Mouse (Mus musculus): ENCODE data around the gene Nav3.

The Nav3 gene

GRCm38 (mm10) chr10:109802236-109802635 lies 653.8 kb downstream of the Nav3 start:
- DNase-seq = no peak

GRCm38 (mm10) chr10:109799246-109799645 lies 656.8 kb downstream of the Nav3 start:
- DNase-seq = no peak

- DNase-seq = no peak
Measured at GRCm38 (mm10) chr10:109796981-109797380, 659.0 kb downstream of the Nav3 start.

DNA sequence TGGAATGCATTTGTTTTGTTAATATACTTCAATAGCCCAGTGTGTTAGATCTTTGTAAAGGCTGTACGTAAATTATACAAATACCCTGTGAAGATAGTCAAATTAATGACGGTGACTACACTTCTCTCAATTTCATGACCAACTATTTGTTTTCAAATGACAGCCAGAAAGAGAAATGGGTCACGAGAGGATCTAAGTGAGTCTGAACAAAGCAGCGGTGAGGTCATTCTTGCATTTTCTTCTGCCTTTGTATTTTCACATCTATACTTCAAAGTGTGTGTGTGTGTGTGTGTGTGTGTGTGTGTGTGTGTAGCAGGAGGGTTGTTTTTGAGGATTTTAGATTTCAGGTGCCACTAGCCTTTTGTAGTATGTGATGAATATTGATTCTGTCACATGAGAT lies 662.5 kb downstream of the Nav3 start:
- DNase-seq = no peak

DNA sequence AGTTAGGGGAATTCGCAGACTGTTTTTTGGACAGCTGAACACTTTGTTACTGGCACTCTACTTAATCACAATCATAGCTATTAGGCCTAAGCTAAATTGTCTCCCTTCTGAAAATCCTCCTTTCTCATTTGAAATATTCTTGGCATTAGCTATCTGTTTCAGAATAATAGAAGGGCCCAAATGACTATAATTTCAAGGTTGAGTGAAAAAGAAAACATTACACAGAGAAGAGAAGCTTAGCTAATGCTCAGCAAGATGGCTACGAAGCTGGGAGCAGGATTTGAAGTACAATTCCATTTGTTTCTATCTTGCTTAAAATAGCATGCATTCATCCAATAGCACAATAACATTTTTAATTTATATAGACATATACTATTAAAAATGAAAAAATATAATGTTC lies 667.3 kb downstream of the Nav3 start:
- no peak for DNase-seq

DNA sequence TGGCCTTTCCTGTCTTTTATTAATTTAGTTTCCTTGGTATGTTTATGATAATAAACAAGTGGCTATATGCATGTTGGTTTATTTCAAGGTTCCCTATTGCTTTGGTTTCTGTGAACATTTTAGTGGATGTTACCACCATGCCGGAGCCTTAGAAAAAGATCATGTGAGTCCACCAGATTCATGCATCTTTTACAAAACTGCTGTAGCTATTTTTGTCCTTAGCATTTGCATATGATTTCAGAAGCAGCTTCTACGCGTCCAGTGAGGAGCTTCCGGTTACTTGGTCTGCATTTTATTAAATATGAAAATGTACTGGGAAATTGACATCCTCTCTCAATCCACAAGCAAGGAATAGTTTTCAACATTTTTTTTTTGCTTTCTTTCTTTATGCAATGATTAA lies 676.9 kb downstream of the Nav3 start:
- no peak for DNase-seq

DNA sequence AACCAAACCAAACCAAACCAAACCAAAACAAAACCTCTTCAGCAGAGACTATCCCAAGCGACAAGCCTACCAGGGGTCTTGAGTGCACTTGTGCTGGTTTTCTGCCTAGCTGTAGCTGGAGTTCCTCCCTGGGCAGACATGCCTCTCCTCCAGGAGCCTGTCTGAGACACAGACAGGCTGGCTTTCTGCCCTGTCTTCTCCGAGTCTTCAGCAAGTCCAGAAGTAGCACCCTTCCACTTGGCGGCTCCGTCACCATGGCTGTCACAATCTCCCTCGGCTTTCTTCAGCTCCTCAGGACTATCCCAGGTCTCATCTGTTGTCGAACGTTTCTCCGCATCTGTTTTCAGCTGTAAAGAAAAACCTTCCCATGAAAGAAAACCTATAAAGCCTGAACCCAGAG lies 686.9 kb downstream of the Nav3 start:
- no peak for DNase-seq

- DNase-seq = peak; percentile 71 to 80
Measured at GRCm38 (mm10) chr10:109765650-109766049, 690.4 kb downstream of the Nav3 start.

- peak in 1 of 2 experiments; percentile 14 for DNase-seq
Measured at GRCm38 (mm10) chr10:109764412-109765101, 691.4 kb downstream of the Nav3 start.

- DNase-seq = peak; percentile 47 to 61
Measured at GRCm38 (mm10) chr10:109758921-109759600, 696.9 kb downstream of the Nav3 start.

DNA sequence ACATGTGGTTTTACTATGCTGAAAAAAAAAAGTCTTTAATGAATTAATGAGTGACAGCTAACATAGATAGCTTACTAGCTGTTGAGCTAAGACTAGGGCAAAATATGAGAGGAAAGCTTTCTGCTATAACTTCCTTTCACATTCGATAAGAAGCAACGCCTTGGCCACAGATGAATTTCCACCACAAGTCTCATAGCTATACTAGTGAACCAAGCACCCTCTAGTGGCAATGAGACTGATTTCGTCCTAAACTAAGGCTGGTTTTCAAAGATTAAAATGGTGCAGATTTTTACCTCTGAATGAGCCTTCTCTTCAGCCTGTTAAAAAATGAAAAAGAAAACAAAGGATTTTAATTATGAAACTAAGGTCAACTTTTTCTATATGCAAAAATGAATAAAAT lies 709.1 kb downstream of the Nav3 start:
- peak; percentile 22 to 49 for DNase-seq

GRCm38 (mm10) chr10:109741664-109742063 lies 714.3 kb downstream of the Nav3 start:
- DNase-seq = peak; percentile 93 to 98

- peak; percentile 24 to 55 for DNase-seq
Measured at GRCm38 (mm10) chr10:109740326-109740725, 715.7 kb downstream of the Nav3 start.

GRCm38 (mm10) chr10:109723646-109724045 lies 732.4 kb downstream of the Nav3 start:
- DNase-seq = no peak

GRCm38 (mm10) chr10:109718808-109719207 lies 737.2 kb downstream of the Nav3 start:
- DNase-seq = no peak

- DNase-seq = no peak
Measured at GRCm38 (mm10) chr10:109718390-109718789, 737.6 kb downstream of the Nav3 start.

DNA sequence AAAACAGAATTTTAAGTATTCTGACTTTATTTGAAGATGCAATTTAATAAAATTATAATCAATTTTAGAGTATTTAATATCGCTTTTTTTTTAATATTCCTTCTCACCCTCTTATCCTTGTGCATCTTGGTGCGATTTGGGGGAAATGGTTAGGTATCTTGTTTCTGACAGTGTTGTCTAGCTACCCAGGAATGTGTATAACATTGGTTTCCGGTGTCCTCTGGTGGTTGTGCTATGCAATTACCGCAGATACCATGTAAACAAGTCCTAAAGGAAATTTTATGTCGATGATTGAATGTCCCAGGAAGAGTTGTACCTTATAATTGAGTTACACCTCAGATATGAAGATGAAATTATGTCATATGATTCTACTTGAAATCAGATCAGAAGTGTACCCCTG lies 743.0 kb downstream of the Nav3 start:
- peak; percentile 60 to 71 for DNase-seq

GRCm38 (mm10) chr10:109699771-109700335 lies 756.2 kb downstream of the Nav3 start:
- DNase-seq = no peak

- peak; percentile 82 to 93 for DNase-seq
Measured at GRCm38 (mm10) chr10:109690564-109690963, 765.4 kb downstream of the Nav3 start.

- DNase-seq = peak; percentile 84 to 88
Measured at GRCm38 (mm10) chr10:109684109-109685056, 771.6 kb downstream of the Nav3 start.

- DNase-seq = peak; percentile 66 to 73
Measured at GRCm38 (mm10) chr10:109672896-109673295, 783.1 kb downstream of the Nav3 start.

DNA sequence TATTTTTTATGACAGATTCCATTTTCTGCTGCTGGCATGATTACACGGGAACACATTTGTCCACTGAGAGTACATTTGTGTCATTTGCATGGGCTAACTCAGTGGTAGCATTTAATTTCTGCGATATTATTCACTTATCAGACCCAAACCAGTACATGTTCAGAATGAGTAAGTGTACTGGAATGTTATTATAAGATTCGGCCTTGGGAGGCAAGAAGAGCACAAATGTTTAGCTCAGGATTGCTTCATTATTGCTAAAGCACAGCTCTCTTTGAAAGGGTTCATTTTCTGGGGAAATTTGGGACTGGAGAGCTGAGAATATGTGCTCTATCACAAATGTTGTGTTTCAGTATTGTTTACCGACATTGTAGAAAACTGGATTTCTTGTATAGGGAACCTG lies 788.6 kb downstream of the Nav3 start:
- no peak for DNase-seq

Measured in cerebellum, postnatal 36 days (tissue).